Mouse (Mus musculus): Measurements from ENCODE around the gene Taf5l.
"Not testable (repeated sequence)": the region's sequence is repeated elsewhere in the genome, so short reads cannot be mapped to it uniquely, and the experiment has no call there.

Taf5l gene

DNA sequence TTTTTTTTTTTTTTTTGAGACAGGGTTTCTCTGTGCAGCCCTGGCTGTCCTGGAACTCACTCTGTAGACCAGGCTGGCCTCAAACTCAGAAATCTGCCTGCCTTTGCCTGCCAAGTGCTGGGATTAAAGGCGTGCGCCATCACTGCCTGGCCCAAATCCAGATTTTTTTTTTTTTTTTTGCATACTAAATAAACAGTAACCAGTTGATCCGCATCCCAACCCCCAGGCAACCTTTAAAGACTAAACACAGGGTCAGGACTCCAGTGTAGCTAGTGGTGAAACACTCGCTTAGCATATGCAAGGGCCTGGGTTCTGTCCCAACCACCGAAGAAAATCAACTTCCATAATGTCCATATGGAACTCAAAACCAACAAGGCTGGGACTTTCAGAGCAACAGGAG lies 60.6 kb downstream of the Taf5l start:
- not testable (repeated sequence) for DNase-seq (ENCODE audit: low spot score in 2 of 2)

GRCm38 (mm10) chr8:123960056-123960455 lies 61.1 kb downstream of the Taf5l start:
- DNase-seq (ENCODE audit: low spot score in 2 of 2): no peak

- no peak for DNase-seq (ENCODE audit: low spot score in 2 of 2)
Observed at GRCm38 (mm10) chr8:123959473-123959872, 61.7 kb downstream of the Taf5l start.

- no peak for DNase-seq (ENCODE audit: low spot score in 2 of 2)
Observed at GRCm38 (mm10) chr8:123958130-123958529, 63.1 kb downstream of the Taf5l start.

DNA sequence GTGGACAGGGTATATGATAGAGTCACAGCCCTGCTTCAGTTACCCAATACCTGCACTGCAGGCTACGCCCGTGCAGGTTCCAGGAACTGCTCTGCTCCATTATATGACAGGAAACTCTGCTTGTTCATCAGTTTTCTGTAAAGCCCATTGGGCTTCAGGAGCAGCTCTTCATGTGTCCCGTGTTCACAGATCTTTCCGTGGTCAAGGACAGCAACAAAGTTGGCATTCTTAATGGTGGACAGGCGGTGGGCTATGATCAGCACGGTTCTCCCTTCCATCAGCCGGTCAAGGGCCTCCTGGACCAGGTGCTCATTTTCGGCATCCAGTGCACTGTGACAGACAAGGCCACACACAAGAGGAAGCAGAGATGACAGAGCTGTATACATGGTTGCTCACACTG lies 67.0 kb downstream of the Taf5l start:
- DNase-seq (ENCODE audit: low spot score in 2 of 2): no peak

DNA sequence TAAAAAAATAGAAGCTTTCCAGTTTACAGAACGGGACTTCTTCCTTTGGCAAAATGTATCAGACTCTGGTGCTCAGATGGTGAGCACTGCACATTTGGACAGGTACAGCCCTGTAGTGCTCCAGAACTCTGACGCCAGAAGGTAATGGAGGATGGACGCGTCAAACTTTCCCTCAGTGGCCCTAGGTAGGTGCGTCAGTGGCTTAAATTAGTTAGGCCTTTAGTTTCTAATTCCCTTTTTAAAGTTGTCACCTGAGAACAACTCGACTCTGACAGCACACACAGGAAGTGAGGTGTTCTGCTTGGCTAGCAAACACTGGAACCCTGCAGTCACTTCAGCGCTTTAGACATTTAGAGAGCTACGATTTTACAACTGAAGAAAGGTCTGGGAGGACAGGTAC lies 67.5 kb downstream of the Taf5l start:
- no peak for DNase-seq (ENCODE audit: low spot score in 2 of 2)

GRCm38 (mm10) chr8:123950077-123950802 lies 71.0 kb downstream of the Taf5l start:
- no peak for DNase-seq (ENCODE audit: low spot score in 2 of 2)

- no peak for DNase-seq (ENCODE audit: low spot score in 2 of 2)
Observed at GRCm38 (mm10) chr8:123949686-123949986, 71.6 kb downstream of the Taf5l start.

GRCm38 (mm10) chr8:123948942-123949685 lies 72.1 kb downstream of the Taf5l start, which contains the start of gene Nup133:
Gene Nup133, minus strand, starts transcription at chr8:123949265.
- peak; percentile 98 to 100 for DNase-seq (ENCODE audit: low spot score in 2 of 2)

Measured in urinary bladder, postnatal 4 days (tissue).